Mouse (Mus musculus): ENCODE data around the gene Tnni3. TPM values are rescaled to one million over a fixed set of nuclear protein-coding genes. Genes with fewer than 3 reads are reported as not detected.

Gene Tnni3
- total RNA-seq, 2 experiments from 2014 or later, result 0.75 to 1.7 TPM

Other genes starting within 250 kb of the Tnni3 start
- gene Ncr1, start 186.5 kb downstream of the Tnni3 start, total RNA-seq (2021), result not detected
- gene Gp6, start 126.5 kb downstream of the Tnni3 start, total RNA-seq (2021), result under 1 TPM in 1 of 2 experiments, not detected in 1; 0.14 TPM
- 10 to 100 TPM; 11.8 to 15.0 TPM for gene Rdh13, start 78.6 kb downstream of the Tnni3 start, total RNA-seq (2021)
- 1 to 10 TPM; 1.6 to 2.2 TPM for gene Eps8l1, start 63.6 kb downstream of the Tnni3 start, total RNA-seq (2021)
- 10 to 100 TPM; 25.3 to 36.8 TPM for gene Ppp1r12c, start 22.5 kb downstream of the Tnni3 start, total RNA-seq (2021)
- gene Tnnt1, start 7.8 kb downstream of the Tnni3 start, total RNA-seq (2021), result 100 to 1,000 TPM; 355 to 658 TPM
- gene Dnaaf3, start 8.2 kb upstream of the Tnni3 start, total RNA-seq (2021), result under 1 TPM; 0.08 to 0.20 TPM
- gene Syt5, start 23.3 kb upstream of the Tnni3 start, total RNA-seq (2021), result under 1 TPM in 1 of 2 experiments, not detected in 1; 0.13 TPM
- gene Ptprh, start 79.8 kb upstream of the Tnni3 start, total RNA-seq (2021), result not detected
- gene Tmem86b, start 107.2 kb upstream of the Tnni3 start, total RNA-seq (2021), result 1 to 10 TPM; 2.1 to 3.1 TPM
- gene Ppp6r1, start 134.8 kb upstream of the Tnni3 start, total RNA-seq (2021), result 10 to 100 TPM; 44.2 to 45.0 TPM
- 10 to 100 TPM; 19.7 to 20.3 TPM for gene Hspbp1, start 160.8 kb upstream of the Tnni3 start, total RNA-seq (2021)
- gene Brsk1, start 166.4 kb upstream of the Tnni3 start, total RNA-seq (2021), result 1 to 10 TPM; 1.8 to 2.3 TPM
- under 1 TPM in 1 of 2 experiments, not detected in 1; 0.12 TPM for gene Tmem150b, start 201.0 kb upstream of the Tnni3 start, total RNA-seq (2021)
- gene Kmt5c, start 215.9 kb upstream of the Tnni3 start, total RNA-seq (2021), result 10 to 100 TPM; 18.9 to 19.9 TPM
- 1 to 10 TPM; 2.6 to 2.9 TPM for gene Cox6b2, start 228.9 kb upstream of the Tnni3 start, total RNA-seq (2021)
- not detected for gene Fam71e2, start 247.1 kb upstream of the Tnni3 start, total RNA-seq (2021)

Measured in gastrocnemius, postnatal 14 days (tissue).